Mouse (Mus musculus) brain, embryonic 14.5 days (tissue): Measurements from ENCODE around the gene Tmem30b.

Source experiments
- CTCF ChIP-seq: fragments of 200-500 bp; IDR thresholded peaks from 2 replicates; pipeline ENCODE4 v1.5.1; 2012; ENCODE audit warnings: inconsistent platforms, mild to moderate bottlenecking, moderate library complexity, borderline replicate concordance; ENCODE audit not compliant: insufficient read depth, insufficient read length; ENCODE audit errors: extremely low read depth
- POLR2A ChIP-seq: fragments of 200-500 bp; IDR thresholded peaks from 2 replicates; pipeline ENCODE4 v1.6.1; 2012; ENCODE audit warnings: mild to moderate bottlenecking, inconsistent platforms, borderline replicate concordance; ENCODE audit not compliant: poor library complexity, insufficient read depth, insufficient read length, severe bottlenecking; ENCODE audit errors: extremely low read depth

DNA sequence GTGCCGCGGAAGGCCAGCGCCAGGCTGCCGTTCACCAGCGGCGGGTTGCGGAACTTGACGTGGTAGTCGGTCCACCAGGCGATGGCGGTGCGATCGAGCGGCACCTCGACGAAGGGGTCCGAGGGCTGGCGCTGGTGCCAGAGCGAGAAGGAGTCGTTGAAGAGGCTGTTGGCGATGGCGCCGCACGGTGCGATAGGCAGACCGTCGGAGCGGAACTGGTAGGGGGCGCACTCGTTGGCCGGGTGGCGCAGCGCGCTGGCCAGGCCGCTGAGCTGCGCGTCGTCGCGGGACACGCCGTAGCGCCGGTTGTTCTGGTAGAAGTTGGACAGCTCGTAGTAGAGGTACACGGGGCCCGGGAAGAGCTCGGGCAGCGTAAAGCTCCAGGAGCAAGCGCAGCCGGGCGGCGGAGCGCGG, 513 bp downstream of the Tmem30b start:
- no peak for TF ChIP-seq CTCF
- no peak for TF ChIP-seq POLR2A
